Mouse (Mus musculus): Measurements from ENCODE around the gene Rab35. TPM values are rescaled to one million over a fixed set of nuclear protein-coding genes. Genes with fewer than 3 reads are reported as not detected.

Rab35 gene
- polyA plus RNA-seq, 1 experiment, result 52.0 TPM

DNA sequence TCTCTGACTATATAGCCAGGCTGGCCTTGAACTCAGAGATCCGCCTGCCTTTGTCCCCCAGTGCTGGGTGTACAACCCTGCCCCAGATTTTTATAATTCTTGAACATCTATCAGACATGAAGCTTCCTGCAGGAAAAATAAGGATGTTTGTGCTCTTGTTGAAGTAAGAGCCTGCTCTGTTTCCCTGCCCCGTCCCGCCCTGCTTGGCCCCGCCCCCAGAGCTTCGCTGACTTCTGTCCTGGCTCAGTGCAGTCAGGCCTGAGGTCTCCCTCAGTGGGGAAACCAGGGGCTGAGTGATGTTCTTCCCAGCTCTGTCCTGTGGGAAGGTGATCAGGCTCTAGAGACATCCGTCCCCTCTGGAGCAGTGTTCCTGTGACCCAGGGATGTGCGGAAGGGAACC is 9.0 kb upstream of the Rab35 start:
- Histone ChIP-seq H3K79me3 (ENCODE audit: low read depth) (no peaks in the 10 kb centered on the region), H3K79me2 (ENCODE audit: control insufficient read depth, insufficient read depth) (no peaks in the 10 kb centered on the region), H3K27me3 (ENCODE audit: control insufficient read depth, insufficient read depth, insufficient read length) (no peaks in the 10 kb centered on the region), H3K36me3 (ENCODE audit: control insufficient read depth, insufficient read depth) (peaks cover 15% of the 10 kb centered on the region), H3ac (ENCODE audit: control insufficient read depth, insufficient read length, low read depth) (no peak overlapping the region), H3K4me3 (ENCODE audit: insufficient read depth, poor library complexity, severe bottlenecking) (no peak overlapping the region)
- TF ChIP-seq MAX (IDR thresholded peaks at IDR 0.05) (no peak), USF1 (IDR thresholded peaks at IDR 0.05; ENCODE audit: low read depth) (no peak), CEBPB (IDR thresholded peaks at IDR 0.05; ENCODE audit: low read depth) (no peak), MYOD1 (IDR thresholded peaks at IDR 0.05; ENCODE audit: control insufficient read depth, insufficient read length, low read depth) (no peak), MYOG (IDR thresholded peaks at IDR 0.05; ENCODE audit: control insufficient read depth, extremely low read depth, insufficient read length) (no peak), FOSL1 (IDR thresholded peaks at IDR 0.05; ENCODE audit: insufficient read depth, low read length, poor library complexity, severe bottlenecking) (no peak), CTCF (IDR thresholded peaks at IDR 0.05; ENCODE audit: control insufficient read depth, insufficient read depth, insufficient read length) (no peak)

DNA sequence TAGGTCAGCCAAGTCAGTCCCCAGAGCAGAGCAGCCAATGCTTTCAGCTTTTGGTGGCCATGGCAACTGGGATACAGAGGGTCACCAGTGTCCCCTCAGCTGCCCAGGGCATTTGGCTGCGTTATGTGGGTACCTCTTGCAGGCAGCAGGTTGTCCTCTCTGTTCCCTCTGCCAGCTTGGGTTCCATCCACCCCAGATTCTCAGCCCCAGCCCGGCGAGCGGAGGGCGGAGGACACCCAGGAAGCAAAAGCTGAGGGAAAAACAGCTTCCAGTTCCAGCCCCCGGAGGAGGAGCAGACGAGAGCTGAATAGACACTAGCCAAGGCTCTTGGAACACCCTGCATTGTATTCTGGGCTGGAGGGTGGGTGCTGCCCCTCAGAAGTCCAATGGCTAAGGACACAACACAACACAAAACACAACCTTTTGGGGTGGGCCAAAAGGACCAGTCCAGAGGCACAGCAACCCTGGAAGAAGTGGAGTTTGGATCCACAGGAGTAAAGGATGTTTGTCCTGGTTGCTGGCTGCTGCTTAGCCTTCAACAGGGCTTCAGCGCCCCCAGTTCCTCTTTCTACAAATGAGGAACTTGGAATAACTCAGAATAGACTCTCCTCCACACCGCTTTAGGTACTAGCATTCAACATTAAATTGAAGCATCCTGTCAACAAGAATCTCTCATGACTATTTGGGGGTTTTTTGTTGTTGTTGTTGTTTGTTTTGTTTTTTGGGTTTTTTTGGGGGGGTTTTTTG is 7.8 kb upstream of the Rab35 start:
- no peak overlapping the region for H3K4me3 ChIP-seq (ENCODE audit: insufficient read depth, poor library complexity, severe bottlenecking)
- TF ChIP-seq MYOD1 (IDR thresholded peaks at IDR 0.05; ENCODE audit: control insufficient read depth, insufficient read length, low read depth) (no peak), USF1 (IDR thresholded peaks at IDR 0.05; ENCODE audit: low read depth) (no peak), CTCF (IDR thresholded peaks at IDR 0.05; ENCODE audit: control insufficient read depth, insufficient read depth, insufficient read length) (no peak), CEBPB (IDR thresholded peaks at IDR 0.05; ENCODE audit: low read depth) (no peak), MYOG (IDR thresholded peaks at IDR 0.05; ENCODE audit: control insufficient read depth, extremely low read depth, insufficient read length) (no peak), FOSL1 (IDR thresholded peaks at IDR 0.05; ENCODE audit: insufficient read depth, low read length, poor library complexity, severe bottlenecking) (no peak), MAX (IDR thresholded peaks at IDR 0.05) (no peak)
- no peaks in the 10 kb centered on the region for H3K79me3 ChIP-seq (ENCODE audit: low read depth)
- no peak overlapping the region for H3ac ChIP-seq (ENCODE audit: control insufficient read depth, insufficient read length, low read depth)
- H3K27me3 ChIP-seq (ENCODE audit: control insufficient read depth, insufficient read depth, insufficient read length), result no peaks in the 10 kb centered on the region
- no peaks in the 10 kb centered on the region for H3K79me2 ChIP-seq (ENCODE audit: control insufficient read depth, insufficient read depth)
- H3K36me3 ChIP-seq (ENCODE audit: control insufficient read depth, insufficient read depth), result peaks cover 6% of the 10 kb centered on the region

DNA sequence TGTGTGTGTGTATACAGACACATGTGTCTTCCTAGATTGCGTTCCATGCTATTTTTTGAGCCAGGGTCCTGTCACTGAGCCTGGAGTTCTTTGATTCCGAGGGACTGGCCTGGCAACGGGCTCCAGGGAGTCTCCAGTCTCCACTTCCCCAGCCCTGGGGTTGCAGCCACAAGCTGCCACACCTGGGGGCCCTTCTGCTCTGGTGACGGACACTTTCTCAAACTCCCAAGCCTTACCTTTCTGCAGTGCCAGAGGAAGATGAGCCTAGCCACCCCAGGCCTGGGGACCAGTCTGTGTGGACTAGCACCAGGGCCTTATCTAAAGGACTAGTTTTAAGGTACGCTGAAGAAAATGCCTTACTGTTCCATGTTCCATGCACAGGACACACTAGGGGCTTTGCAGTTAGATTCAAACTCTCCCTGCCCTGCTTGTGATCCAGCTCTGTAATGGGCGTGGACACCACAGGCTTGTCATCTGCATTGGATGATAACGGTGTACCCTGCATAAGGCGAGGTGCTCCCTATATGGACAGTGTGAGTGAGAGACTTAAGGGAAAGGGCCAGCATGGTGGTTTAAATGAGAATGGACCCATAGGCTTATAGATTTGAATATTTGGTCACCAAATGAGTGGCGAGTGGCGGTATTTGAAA is 5.3 kb upstream of the Rab35 start:
- Histone ChIP-seq H3ac (ENCODE audit: control insufficient read depth, insufficient read length, low read depth) (no peak overlapping the region), H3K4me3 (ENCODE audit: insufficient read depth, poor library complexity, severe bottlenecking) (no peak overlapping the region), H3K79me3 (ENCODE audit: low read depth) (peaks cover 4% of the 10 kb centered on the region), H3K36me3 (ENCODE audit: control insufficient read depth, insufficient read depth) (no peaks in the 10 kb centered on the region), H3K27me3 (ENCODE audit: control insufficient read depth, insufficient read depth, insufficient read length) (no peaks in the 10 kb centered on the region), H3K79me2 (ENCODE audit: control insufficient read depth, insufficient read depth) (peaks cover 6% of the 10 kb centered on the region)
- no peak for TF ChIP-seq USF1 (IDR thresholded peaks at IDR 0.05; ENCODE audit: low read depth)
- TF ChIP-seq MYOD1 (IDR thresholded peaks at IDR 0.05; ENCODE audit: control insufficient read depth, insufficient read length, low read depth), result no peak
- TF ChIP-seq FOSL1 (IDR thresholded peaks at IDR 0.05; ENCODE audit: insufficient read depth, low read length, poor library complexity, severe bottlenecking), result no peak
- no peak for TF ChIP-seq MAX (IDR thresholded peaks at IDR 0.05)
- TF ChIP-seq CTCF (IDR thresholded peaks at IDR 0.05; ENCODE audit: control insufficient read depth, insufficient read depth, insufficient read length), result no peak
- no peak for TF ChIP-seq MYOG (IDR thresholded peaks at IDR 0.05; ENCODE audit: control insufficient read depth, extremely low read depth, insufficient read length)
- no peak for TF ChIP-seq CEBPB (IDR thresholded peaks at IDR 0.05; ENCODE audit: low read depth)

DNA sequence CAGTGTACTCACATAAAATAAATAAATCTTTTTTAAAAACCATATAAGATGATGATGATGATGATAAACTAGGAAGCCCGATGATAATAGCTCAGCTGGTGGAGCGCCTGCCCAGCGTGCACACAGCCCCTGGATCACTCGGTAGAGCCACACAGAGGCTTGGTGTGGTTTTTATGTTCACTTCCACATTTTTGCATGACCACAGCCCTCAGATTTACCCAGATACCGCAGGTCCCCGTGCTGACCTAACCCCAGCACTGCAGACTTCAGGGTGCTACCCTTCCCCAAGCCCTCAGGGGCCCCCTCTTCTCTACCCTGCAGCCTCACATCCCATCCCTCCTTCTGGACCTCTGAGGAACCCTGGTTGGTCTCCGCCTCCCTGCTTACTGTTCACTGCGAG is 3.6 kb upstream of the Rab35 start:
- TF ChIP-seq MYOG (IDR thresholded peaks at IDR 0.05; ENCODE audit: control insufficient read depth, extremely low read depth, insufficient read length), result no peak
- TF ChIP-seq CTCF (IDR thresholded peaks at IDR 0.05; ENCODE audit: control insufficient read depth, insufficient read depth, insufficient read length), result no peak
- no peak for TF ChIP-seq CEBPB (IDR thresholded peaks at IDR 0.05; ENCODE audit: low read depth)
- no peak for TF ChIP-seq FOSL1 (IDR thresholded peaks at IDR 0.05; ENCODE audit: insufficient read depth, low read length, poor library complexity, severe bottlenecking)
- TF ChIP-seq MYOD1 (IDR thresholded peaks at IDR 0.05; ENCODE audit: control insufficient read depth, insufficient read length, low read depth), result no peak
- no peak for TF ChIP-seq USF1 (IDR thresholded peaks at IDR 0.05; ENCODE audit: low read depth)
- no peak for TF ChIP-seq MAX (IDR thresholded peaks at IDR 0.05)
- H3K79me2 ChIP-seq (ENCODE audit: control insufficient read depth, insufficient read depth), result peaks cover 18% of the 10 kb centered on the region
- H3K4me3 ChIP-seq (ENCODE audit: insufficient read depth, poor library complexity, severe bottlenecking), result no peak overlapping the region
- no peaks in the 10 kb centered on the region for H3K27me3 ChIP-seq (ENCODE audit: control insufficient read depth, insufficient read depth, insufficient read length)
- peaks cover 13% of the 10 kb centered on the region for H3K79me3 ChIP-seq (ENCODE audit: low read depth)
- no peak overlapping the region for H3ac ChIP-seq (ENCODE audit: control insufficient read depth, insufficient read length, low read depth)
- no peaks in the 10 kb centered on the region for H3K36me3 ChIP-seq (ENCODE audit: control insufficient read depth, insufficient read depth)

DNA sequence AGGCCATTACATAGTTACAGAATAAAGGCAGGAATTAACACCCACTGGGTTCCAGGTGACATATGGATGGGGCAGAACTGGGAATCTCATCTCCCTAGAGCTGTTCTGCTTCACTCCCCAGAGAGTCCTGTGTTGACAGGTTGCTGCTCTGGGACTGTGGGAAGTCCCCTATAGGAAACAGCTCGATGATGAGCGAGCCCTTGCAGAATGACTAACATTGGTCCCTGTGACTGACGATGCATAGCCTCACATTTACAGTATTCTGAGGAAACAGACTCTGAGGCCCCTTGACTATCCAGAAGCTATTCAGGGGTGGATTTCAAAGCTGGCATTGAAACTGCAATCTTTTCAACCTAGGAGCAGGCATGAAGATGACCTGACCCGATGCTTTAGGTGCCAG is 2.0 kb upstream of the Rab35 start:
- Histone ChIP-seq H3ac (ENCODE audit: control insufficient read depth, insufficient read length, low read depth) (no peak overlapping the region), H3K27me3 (ENCODE audit: control insufficient read depth, insufficient read depth, insufficient read length) (no peaks in the 10 kb centered on the region), H3K36me3 (ENCODE audit: control insufficient read depth, insufficient read depth) (no peaks in the 10 kb centered on the region), H3K4me3 (ENCODE audit: insufficient read depth, poor library complexity, severe bottlenecking) (no peak overlapping the region), H3K79me2 (ENCODE audit: control insufficient read depth, insufficient read depth) (peaks cover 34% of the 10 kb centered on the region), H3K79me3 (ENCODE audit: low read depth) (peaks cover 29% of the 10 kb centered on the region)
- TF ChIP-seq MAX (IDR thresholded peaks at IDR 0.05) (no peak), MYOG (IDR thresholded peaks at IDR 0.05; ENCODE audit: control insufficient read depth, extremely low read depth, insufficient read length) (no peak), FOSL1 (IDR thresholded peaks at IDR 0.05; ENCODE audit: insufficient read depth, low read length, poor library complexity, severe bottlenecking) (no peak), CTCF (IDR thresholded peaks at IDR 0.05; ENCODE audit: control insufficient read depth, insufficient read depth, insufficient read length) (no peak), CEBPB (IDR thresholded peaks at IDR 0.05; ENCODE audit: low read depth) (no peak), MYOD1 (IDR thresholded peaks at IDR 0.05; ENCODE audit: control insufficient read depth, insufficient read length, low read depth) (no peak), USF1 (IDR thresholded peaks at IDR 0.05; ENCODE audit: low read depth) (no peak)
